8 mouse cellular contexts compared by ENCODE assay signal in the genomic region with DNA sequence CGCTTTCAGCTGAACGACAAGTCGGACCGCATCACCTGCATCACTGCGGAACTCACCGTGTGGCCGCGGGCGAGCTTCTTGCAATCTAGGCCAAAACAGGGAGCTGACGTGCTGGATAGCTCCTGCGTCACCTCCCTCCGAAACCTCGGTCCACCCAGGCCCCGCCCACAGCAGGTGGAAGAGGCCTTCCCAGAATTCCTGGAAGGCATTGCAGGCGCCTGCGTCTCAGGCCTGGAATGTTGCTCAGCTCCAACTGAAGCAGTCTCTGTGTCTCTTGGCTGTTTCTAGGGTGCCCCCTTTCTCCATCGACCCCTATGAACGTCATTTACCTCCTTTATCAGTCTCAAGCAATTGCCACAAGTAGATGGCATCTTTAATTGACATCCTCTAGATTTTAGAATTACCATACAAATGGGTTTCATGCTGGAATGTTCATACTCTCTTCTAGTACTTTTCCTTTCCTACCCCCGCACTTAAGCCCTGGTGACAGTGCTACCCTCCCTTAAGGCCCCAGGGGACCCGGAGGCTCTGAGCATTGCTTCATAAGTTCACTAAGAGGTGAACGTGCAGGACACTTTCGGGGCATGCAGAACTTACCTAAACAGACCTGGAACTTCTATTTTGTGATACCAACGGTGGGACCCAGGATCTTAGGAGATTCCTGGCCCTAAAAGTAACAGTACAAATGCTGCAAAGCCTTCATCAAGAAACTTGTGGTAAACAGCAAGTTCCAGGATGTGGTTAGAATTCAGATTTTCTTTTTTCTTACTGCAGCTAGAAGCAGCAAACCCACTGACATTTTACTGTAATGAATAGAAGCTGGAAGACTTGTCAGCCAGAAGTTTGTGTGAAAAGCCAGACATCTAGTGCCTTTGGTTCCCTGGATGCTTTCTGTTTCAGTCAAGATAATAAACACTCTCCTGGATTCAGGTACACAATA. TPM values are rescaled to one million over a fixed set of nuclear protein-coding genes. Genes with fewer than 3 reads are reported as not detected.
DNase-seq lines count a peak whose midpoint lies in the region; ATAC-seq and TF ChIP-seq lines count a peak whose summit lies in the region.

A gene (minus strand): TSS at position 179 of the 940 bp plus-strand sequence.

- H3K4me3 ChIP-seq in ES-E14 (ENCODE audit: insufficient read depth in 1 of 2, low read depth in 1 of 2, low read length in 2 of 2, poor library complexity in 1 of 2, severe bottlenecking in 1 of 2), result peak within 1 kb of the TSS; percentile 32 to 45; a peak in 3 of 4 replicates
- H3K4me3 ChIP-seq in forebrain, embryonic 14.5 days (ENCODE audit: low read depth, low read length), result peak within 1 kb of the TSS; percentile 55
- peak within 1 kb of the TSS; percentile 60 for H3K4me3 ChIP-seq in hindbrain, embryonic 15.5 days
- no peak within 1 kb of the TSS for H3K4me3 ChIP-seq in lung, postnatal 0 days (ENCODE audit: low read depth, low read length)

- H3K9me3 ChIP-seq in ES-E14 (ENCODE audit: control insufficient read depth, insufficient read depth, low read depth, low read length), result no peaks in the 10 kb centered on the region
- no peaks in the 10 kb centered on the region for H3K9me3 ChIP-seq in forebrain, embryonic 14.5 days (replicated peaks; ENCODE audit: control insufficient read depth, low read length)
- no peaks in the 10 kb centered on the region for H3K9me3 ChIP-seq in hindbrain, embryonic 15.5 days
- H3K9me3 ChIP-seq in lung, postnatal 0 days (ENCODE audit: low read length), result no peaks in the 10 kb centered on the region

- in situ Hi-C loops in ES-E14 (cut with MboI; ENCODE audit: low sequenced_read_pairs in 2 of 2, unreplicated experiment in 2 of 2), result loop anchor here in 1 of 2 experiments (25.0 kb wide), 1 partner anchor 308 kb away; no protein-coding TSS in a partner anchor

- no peak within 1 kb of the TSS for H3K27ac ChIP-seq in ES-E14 (ENCODE audit: insufficient read depth, low read depth, low read length, poor library complexity, severe bottlenecking)
- peak within 1 kb of the TSS; percentile 98 for H3K27ac ChIP-seq in forebrain, embryonic 14.5 days (ENCODE audit: low read depth, low read length)
- H3K27ac ChIP-seq in hindbrain, embryonic 15.5 days (replicated peaks), result peak within 1 kb of the TSS; percentile 98
- H3K27ac ChIP-seq in lung, postnatal 0 days (ENCODE audit: low read length), result no peak within 1 kb of the TSS

- 11% methylated on average over 23 of the region's 23 CpGs for WGBS in forebrain, embryonic 14.5 days
- 8% methylated on average over 23 of the region's 23 CpGs for WGBS in hindbrain, embryonic 15.5 days
- 10% methylated on average over 23 of the region's 23 CpGs for WGBS in lung, postnatal 0 days

- DNase-seq in ES-E14 (ENCODE audit: low read depth, low spot score), result peak; percentile 92
- DNase-seq in brain, embryonic 18.5 days (ENCODE audit: low read depth, low spot score), result peak; percentile 89
- DNase-seq in forebrain, embryonic 14.5 days (ENCODE audit: low spot score), result peak; percentile 97
- DNase-seq in layer of hippocampus, postnatal 25 days (ENCODE audit: extremely low spot score in 1 of 2, low spot score in 1 of 2), result peak; percentile 62 to 69
- DNase-seq in lung, postnatal 0 days (ENCODE audit: low spot score), result peak; percentile 83
- peak; percentile 93 for DNase-seq in right cerebral cortex, adult 18-20 months
- no peak for DNase-seq in adipocyte (ENCODE audit: low spot score)

- no peak for TF ChIP-seq EP300 in lung, postnatal 0 days (IDR thresholded peaks at IDR 0.05)

- peaks cover 0 to 2% of the 10 kb centered on the region in 2 experiments; a peak in 1 of 4 replicates for H3K4me1 ChIP-seq in ES-E14 (ENCODE audit: control insufficient read depth in 2 of 2, insufficient read depth in 2 of 2, low read length in 2 of 2, poor library complexity in 1 of 2)
- peaks cover 24% of the 10 kb centered on the region for H3K4me1 ChIP-seq in forebrain, embryonic 14.5 days (ENCODE audit: control insufficient read depth, insufficient read depth, low read length)
- peaks cover 40% of the 10 kb centered on the region for H3K4me1 ChIP-seq in hindbrain, embryonic 15.5 days (replicated peaks)
- no peaks in the 10 kb centered on the region; the same call in 1 of the 2 replicates for H3K4me1 ChIP-seq in lung, postnatal 0 days (ENCODE audit: insufficient read depth, low read depth, low read length)

- no peak for TF ChIP-seq CTCF in lung, postnatal 0 days (IDR thresholded peaks at IDR 0.05)

- ATAC-seq in forebrain, embryonic 14.5 days, result peak; percentile 97
- peak; percentile 97 for ATAC-seq in hindbrain, embryonic 15.5 days (ENCODE audit: low FRiP score, low read depth)
- ATAC-seq in lung, postnatal 0 days, result peak; percentile 94

- H3K9ac ChIP-seq in ES-E14 (ENCODE audit: insufficient read depth, low read depth, low read length, poor library complexity, severe bottlenecking), result no peak within 1 kb of the TSS
- peak within 1 kb of the TSS; percentile 83 for H3K9ac ChIP-seq in forebrain, embryonic 14.5 days (ENCODE audit: low read length)
- peak within 1 kb of the TSS; percentile 70 for H3K9ac ChIP-seq in hindbrain, embryonic 15.5 days
- H3K9ac ChIP-seq in lung, postnatal 0 days (replicated peaks; ENCODE audit: low read depth), result no peak within 1 kb of the TSS

- H3K4me2 ChIP-seq in forebrain, embryonic 14.5 days (ENCODE audit: low read length), result peak within 1 kb of the TSS; percentile 69
- peak within 1 kb of the TSS; percentile 69 for H3K4me2 ChIP-seq in hindbrain, embryonic 15.5 days
- H3K4me2 ChIP-seq in lung, postnatal 0 days (replicated peaks; ENCODE audit: low read depth, low read length), result peak within 1 kb of the TSS; percentile 34; the same call in 1 of the 2 replicates

- no peaks in the 10 kb centered on the region for H3K27me3 ChIP-seq in forebrain, embryonic 14.5 days (replicated peaks; ENCODE audit: control insufficient read depth, insufficient read depth, low read length)
- H3K27me3 ChIP-seq in hindbrain, embryonic 15.5 days, result no peaks in the 10 kb centered on the region
- H3K27me3 ChIP-seq in lung, postnatal 0 days (replicated peaks; ENCODE audit: insufficient read depth, low read length), result no peaks in the 10 kb centered on the region

- peaks cover 9% of the 10 kb centered on the region for H3K36me3 ChIP-seq in ES-E14 (ENCODE audit: control insufficient read depth, insufficient read depth, low read length, poor library complexity, severe bottlenecking)
- H3K36me3 ChIP-seq in forebrain, embryonic 14.5 days (ENCODE audit: control insufficient read depth, insufficient read depth, low read length), result peaks cover 19% of the 10 kb centered on the region
- no peaks in the 10 kb centered on the region for H3K36me3 ChIP-seq in hindbrain, embryonic 15.5 days
- H3K36me3 ChIP-seq in lung, postnatal 0 days (ENCODE audit: insufficient read depth, low read length), result peaks cover 9% of the 10 kb centered on the region; the same call in 1 of the 2 replicates

TF ChIP-seq in ES-E14, 5 proteins besides CTCF, POLR2A, EP300 and RAD21:
- TF ChIP-seq ZC3H11A (IDR thresholded peaks at IDR 0.05; ENCODE audit: borderline replicate concordance, low read depth, low read length) (no peak), MAFK (IDR thresholded peaks at IDR 0.05; ENCODE audit: insufficient read depth, low read depth, low read length) (peak; percentile 13; the same call in 1 of the 2 replicates)

RNA-seq across cellular contexts. Expression of the gene that starts here (rescaled TPM):
- total RNA-seq in ES-E14 (2012; rRNA removed), result 0.79 TPM in 1 of 2 replicates, not detected in the other
- polyA plus RNA-seq in forebrain, embryonic 14.5 days (2014; fragmentation: Nextera tagmentation; extraction: Ambion mirVana), result 224 and 229 TPM in 2 replicates
- polyA plus RNA-seq in hindbrain, embryonic 15.5 days (2015; fragmentation: Nextera tagmentation; extraction: Ambion mirVana), result 225 and 227 TPM in 2 replicates
- total RNA-seq in layer of hippocampus, postnatal 25 days (2021), result 100 to 1,000 TPM; 371 to 410 TPM
- 1.6 and 2.0 TPM in 2 replicates for polyA plus RNA-seq in lung, postnatal 0 days (2015; fragmentation: Nextera tagmentation; extraction: Ambion mirVana)

Comparison
In these comparisons a context has a peak if more than half of its experiments do, and no peak if none do; other contexts are left out.
1. RNA of the gene that starts here (total RNA-seq): 371 to 410 TPM in layer of hippocampus, postnatal 25 days; 0.79 TPM in ES-E14; every median in the first group is over 100 times any median in the second.
2. RNA of the gene that starts here (polyA plus RNA-seq): 225 to 227 TPM in hindbrain, embryonic 15.5 days and 224 to 229 TPM in forebrain, embryonic 14.5 days; 1.6 to 2.0 TPM in lung, postnatal 0 days; every median in the first group is over 10 times any median in the second.
3. Peak in DNase-seq and H3K4me3 ChIP-seq in ES-E14; RNA of the gene not detected or under 1 TPM.
4. H3K27ac ChIP-seq: peak in forebrain, embryonic 14.5 days (single experiment) and hindbrain, embryonic 15.5 days (single experiment); none in ES-E14 (single experiment) and lung, postnatal 0 days (single experiment).
5. H3K9ac ChIP-seq: peak in forebrain, embryonic 14.5 days (single experiment) and hindbrain, embryonic 15.5 days (single experiment); none in ES-E14 (single experiment) and lung, postnatal 0 days (single experiment).
6. Peak in every context shown above with its lines, with median percentiles within 50 percentile points of each other: ATAC-seq and H3K4me2 ChIP-seq.